ENCODE assay signal across 20 mouse cellular contexts in genomic region chr3:119275241-119275640, GRCm38 (mm10).
DNase-seq lines count a peak whose midpoint lies in the region; ATAC-seq and TF ChIP-seq lines count a peak whose summit lies in the region.
"Had no signal": no experiment of that assay in that cellular context is flagged by ENCODE, and none has a peak within 500 bp of the region (broad histone marks: within the 10 kb centered on the region; RNA-seq: fewer than 3 reads in every experiment).

No protein-coding gene starts in this region.

- no peak overlapping the region for H3K9ac ChIP-seq in forebrain, embryonic 14.5 days (ENCODE audit: low read length)
- H3K9ac ChIP-seq in forebrain, embryonic 12.5 days: no peak overlapping the region
- H3K9ac ChIP-seq in lung, embryonic 14.5 days: no peak overlapping the region
- no peak overlapping the region for H3K9ac ChIP-seq in lung, postnatal 0 days (replicated peaks; ENCODE audit: low read depth)
- H3K9ac ChIP-seq: embryonic facial prominence, embryonic 15.5 days; heart, embryonic 13.5 days had no signal

- no peak for TF ChIP-seq EP300 in lung, postnatal 0 days (IDR thresholded peaks at IDR 0.05)

- H3K36me3 ChIP-seq in forebrain, embryonic 14.5 days (ENCODE audit: control insufficient read depth, insufficient read depth, low read length): no peaks in the 10 kb centered on the region
- H3K36me3 ChIP-seq in forebrain, embryonic 12.5 days (replicated peaks): no peaks in the 10 kb centered on the region
- no peaks in the 10 kb centered on the region for H3K36me3 ChIP-seq in lung, embryonic 14.5 days (ENCODE audit: insufficient read depth)
- no peaks in the 10 kb centered on the region for H3K36me3 ChIP-seq in lung, postnatal 0 days (ENCODE audit: insufficient read depth, low read length)
- H3K36me3 ChIP-seq: embryonic facial prominence, embryonic 15.5 days; heart, embryonic 13.5 days had no signal

- peak; percentile 24 for DNase-seq in adrenal gland, adult 2 months
- no peak for DNase-seq in adrenal gland, postnatal 25 days
- peak; percentile 37 for DNase-seq in forebrain, embryonic 14.5 days (ENCODE audit: low spot score)
- peak; percentile 72 for DNase-seq in lung, embryonic 14.5 days
- DNase-seq in lung, postnatal 0 days (ENCODE audit: low spot score): no peak
- peak; percentile 31 for DNase-seq in brain, embryonic 14.5 days (ENCODE audit: low read depth)
- DNase-seq in embryo, embryonic 9.5 days (ENCODE audit: extremely low spot score): no peak
- DNase-seq: cerebellum, adult 11 months; cerebellum, adult 8-10 months; cerebellum, postnatal 14 days; gastrocnemius, postnatal 36 days; heart, adult 11 months; heart, postnatal 36 days; kidney, adult 11 months; kidney, adult 9 months had no signal

- ATAC-seq in forebrain, embryonic 14.5 days: no peak
- ATAC-seq in forebrain, embryonic 12.5 days (ENCODE audit: low FRiP score): no peak
- ATAC-seq in lung, embryonic 14.5 days (ENCODE audit: insufficient read depth): no peak
- ATAC-seq in lung, postnatal 0 days: no peak
- ATAC-seq: hindbrain, embryonic 16.5 days had no signal

- no peak overlapping the region for H3K4me3 ChIP-seq in forebrain, embryonic 14.5 days (ENCODE audit: low read depth, low read length)
- no peak overlapping the region for H3K4me3 ChIP-seq in forebrain, embryonic 12.5 days (replicated peaks)
- H3K4me3 ChIP-seq in lung, embryonic 14.5 days (ENCODE audit: low read depth, low read length): no peak overlapping the region
- no peak overlapping the region for H3K4me3 ChIP-seq in lung, postnatal 0 days (ENCODE audit: low read depth, low read length)
- H3K4me3 ChIP-seq: embryonic facial prominence, embryonic 15.5 days; erythroblast, embryonic 14.5 days; heart, embryonic 13.5 days had no signal

- no peak overlapping the region for H3K4me2 ChIP-seq in forebrain, embryonic 14.5 days (ENCODE audit: low read length)
- no peak overlapping the region for H3K4me2 ChIP-seq in forebrain, embryonic 12.5 days
- no peak overlapping the region for H3K4me2 ChIP-seq in lung, embryonic 14.5 days
- no peak overlapping the region for H3K4me2 ChIP-seq in lung, postnatal 0 days (replicated peaks; ENCODE audit: low read depth, low read length)
- H3K4me2 ChIP-seq: embryonic facial prominence, embryonic 15.5 days; heart, embryonic 13.5 days had no signal

- WGBS in forebrain, embryonic 14.5 days: 79% methylated on average over 2 of the region's 2 CpGs
- 90% methylated on average over 2 of the region's 2 CpGs for WGBS in forebrain, embryonic 12.5 days
- WGBS in lung, embryonic 14.5 days: 63% methylated on average over 2 of the region's 2 CpGs
- 58% methylated on average over 2 of the region's 2 CpGs for WGBS in lung, postnatal 0 days

- H3K9me3 ChIP-seq in forebrain, embryonic 14.5 days (replicated peaks; ENCODE audit: control insufficient read depth, low read length): no peaks in the 10 kb centered on the region
- H3K9me3 ChIP-seq in forebrain, embryonic 12.5 days: no peaks in the 10 kb centered on the region
- no peaks in the 10 kb centered on the region for H3K9me3 ChIP-seq in lung, embryonic 14.5 days (ENCODE audit: low read depth, low read length)
- H3K9me3 ChIP-seq in lung, postnatal 0 days (ENCODE audit: low read length): no peaks in the 10 kb centered on the region
- H3K9me3 ChIP-seq: embryonic facial prominence, embryonic 15.5 days; heart, embryonic 13.5 days had no signal

- H3K27me3 ChIP-seq in forebrain, embryonic 14.5 days (replicated peaks; ENCODE audit: control insufficient read depth, insufficient read depth, low read length): no peaks in the 10 kb centered on the region
- no peaks in the 10 kb centered on the region for H3K27me3 ChIP-seq in forebrain, embryonic 12.5 days
- no peaks in the 10 kb centered on the region for H3K27me3 ChIP-seq in lung, embryonic 14.5 days (ENCODE audit: insufficient read depth, low read length)
- no peaks in the 10 kb centered on the region for H3K27me3 ChIP-seq in lung, postnatal 0 days (replicated peaks; ENCODE audit: insufficient read depth, low read length)
- H3K27me3 ChIP-seq: embryonic facial prominence, embryonic 15.5 days; heart, embryonic 13.5 days had no signal

- no peak overlapping the region for H3K27ac ChIP-seq in forebrain, embryonic 14.5 days (ENCODE audit: low read depth, low read length)
- H3K27ac ChIP-seq in forebrain, embryonic 12.5 days: no peak overlapping the region
- no peak overlapping the region for H3K27ac ChIP-seq in lung, embryonic 14.5 days (ENCODE audit: low read depth)
- no peak overlapping the region for H3K27ac ChIP-seq in lung, postnatal 0 days (ENCODE audit: low read length)
- H3K27ac ChIP-seq: embryonic facial prominence, embryonic 15.5 days; heart, embryonic 13.5 days had no signal

- TF ChIP-seq CTCF in lung, embryonic 14.5 days (IDR thresholded peaks at IDR 0.05; ENCODE audit: low read depth): no peak
- no peak for TF ChIP-seq CTCF in lung, postnatal 0 days (IDR thresholded peaks at IDR 0.05)
- TF ChIP-seq CTCF in brain, embryonic 14.5 days (IDR thresholded peaks at IDR 0.05; ENCODE audit: borderline replicate concordance, extremely low read depth, insufficient read depth, insufficient read length): no peak

- TF ChIP-seq POLR2A in brain, embryonic 14.5 days (IDR thresholded peaks at IDR 0.05; ENCODE audit: borderline replicate concordance, extremely low read depth, insufficient read depth, insufficient read length, poor library complexity, severe bottlenecking): no peak

- H3K4me1 ChIP-seq in forebrain, embryonic 14.5 days (ENCODE audit: control insufficient read depth, insufficient read depth, low read length): no peaks in the 10 kb centered on the region
- no peaks in the 10 kb centered on the region for H3K4me1 ChIP-seq in forebrain, embryonic 12.5 days
- no peaks in the 10 kb centered on the region for H3K4me1 ChIP-seq in lung, embryonic 14.5 days (ENCODE audit: insufficient read depth)
- H3K4me1 ChIP-seq in lung, postnatal 0 days (ENCODE audit: insufficient read depth, low read depth, low read length): no peaks in the 10 kb centered on the region
- H3K4me1 ChIP-seq: embryonic facial prominence, embryonic 15.5 days had no signal

Comparison
In these comparisons a context has a peak if more than half of its experiments do, and no peak if none do; other contexts are left out.
1. DNase-seq: peak in adrenal gland, adult 2 months (single experiment), forebrain, embryonic 14.5 days (single experiment), lung, embryonic 14.5 days (single experiment) and brain, embryonic 14.5 days (single experiment); none in adrenal gland, postnatal 25 days (single experiment), lung, postnatal 0 days (single experiment) and embryo, embryonic 9.5 days (single experiment).